18 mouse cellular contexts compared by ENCODE assay signal in the genomic region with DNA sequence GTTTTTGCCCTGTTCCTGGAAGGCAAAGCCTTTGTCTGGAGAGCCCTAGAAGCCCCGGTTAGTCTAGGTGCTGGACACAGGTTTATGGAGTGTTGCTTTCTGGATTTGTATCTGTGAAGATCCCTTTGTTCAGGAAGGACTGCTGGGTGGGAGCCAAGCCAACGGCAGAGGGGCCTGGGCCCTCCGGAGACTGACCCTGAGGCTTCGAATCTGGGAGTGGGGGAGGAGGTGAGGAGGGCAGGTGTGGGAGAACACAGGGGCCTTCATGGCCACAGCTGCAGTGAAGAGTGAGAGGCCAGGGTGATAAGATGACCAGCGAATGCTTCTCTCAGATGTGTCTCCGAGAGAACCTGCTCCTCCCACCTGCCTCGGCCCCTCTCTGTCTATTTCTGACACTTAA. TPM values are rescaled to one million over a fixed set of nuclear protein-coding genes. Genes with fewer than 3 reads are reported as not detected.
"Had no signal": no experiment of that assay in that cellular context is flagged by ENCODE, and none has a peak within 500 bp of the region (broad histone marks: within the 10 kb centered on the region; RNA-seq: fewer than 3 reads in every experiment).

No protein-coding gene starts in this region.

- DNase-seq: kidney, adult 8-10 months; kidney, postnatal 25 days; layer of hippocampus, adult 9-11 months; layer of hippocampus, postnatal 36 days; lung, adult 18-20 months; lung, postnatal 36 days; retina, postnatal 1 day; right cerebral cortex, postnatal 4 days; spleen, adult 18-20 months; thymus, postnatal 4 days had no signal

- H3K36me3 ChIP-seq: neural tube, embryonic 13.5 days had no signal

- H3K9ac ChIP-seq: liver, embryonic 14.5 days; neural tube, embryonic 13.5 days had no signal

- H3K9me3 ChIP-seq: megakaryocyte, embryonic 14.5 days; neural tube, embryonic 13.5 days had no signal

- ATAC-seq: intestine, postnatal 0 days; midbrain, embryonic 16.5 days had no signal

- H3K4me3 ChIP-seq: megakaryocyte, embryonic 14.5 days; neural tube, embryonic 13.5 days had no signal

- H3K27ac ChIP-seq: liver, embryonic 14.5 days; neural tube, embryonic 13.5 days had no signal

RNA-seq across cellular contexts. Expression of a gene that starts 2.4 kb away (rescaled TPM):
- total RNA-seq: liver, adult 2 months had no signal

RNA-seq across cellular contexts. Expression of a gene that starts 17.3 kb away (rescaled TPM):
- total RNA-seq: liver, adult 2 months had no signal
- polyA plus RNA-seq: intestine, postnatal 0 days; liver, adult 2 months; liver, embryonic 14.5 days had no signal

RNA-seq across cellular contexts. Expression of a gene that starts 25.0 kb away (rescaled TPM):
- total RNA-seq: layer of hippocampus, postnatal 36 days; left cerebral cortex, postnatal 25 days had no signal
- polyA plus RNA-seq: liver, adult 2 months; liver, embryonic 14.5 days; midbrain, embryonic 11.5 days; midbrain, embryonic 16.5 days; neural tube, embryonic 13.5 days had no signal
